Mouse (Mus musculus): Measurements from ENCODE around the gene Galntl6. TPM values are rescaled to one million over a fixed set of nuclear protein-coding genes. Genes with fewer than 3 reads are reported as not detected.

Galntl6 gene
- polyA plus RNA-seq, 1 experiment, result not detected

DNA sequence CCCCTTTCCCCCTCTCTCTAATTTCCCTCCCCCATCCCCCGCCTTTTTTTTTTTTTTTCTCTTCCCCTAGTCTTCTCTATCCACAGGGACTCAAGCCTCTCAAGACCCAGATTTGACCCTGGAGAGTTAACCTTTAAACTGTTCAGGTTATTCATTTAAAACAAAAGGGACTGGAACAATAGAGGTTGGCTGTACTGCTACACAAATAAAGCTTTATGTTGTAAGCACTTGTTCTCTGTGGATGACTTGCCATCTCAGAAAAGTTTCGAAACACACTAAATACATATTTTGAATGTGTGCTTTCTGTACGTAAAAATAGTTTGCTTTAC, 1.2 kb upstream of the Galntl6 start:
- no peaks in the 10 kb centered on the region for H3K79me2 ChIP-seq (ENCODE audit: control insufficient read depth, insufficient read depth)
- peak overlapping the region; percentile 20 for H3K4me3 ChIP-seq
- H3ac ChIP-seq (ENCODE audit: control insufficient read depth, insufficient read length), result no peak overlapping the region
- no peaks in the 10 kb centered on the region for H3K36me3 ChIP-seq (ENCODE audit: control insufficient read depth, insufficient read depth)
- TF ChIP-seq POLR2A (IDR thresholded peaks at IDR 0.05; ENCODE audit: insufficient read length, low read depth) (no peak), TCF12 (IDR thresholded peaks at IDR 0.05; ENCODE audit: insufficient read depth, poor library complexity, severe bottlenecking) (no peak), REST (IDR thresholded peaks at IDR 0.05; ENCODE audit: insufficient read depth, insufficient read length) (no peak), SRF (IDR thresholded peaks at IDR 0.05; ENCODE audit: control insufficient read depth, insufficient read length, low read depth) (no peak), MAX (IDR thresholded peaks at IDR 0.05; ENCODE audit: low read depth) (no peak), E2F4 (IDR thresholded peaks at IDR 0.05; ENCODE audit: insufficient read depth) (no peak), POLR2AphosphoS2 (IDR thresholded peaks at IDR 0.05; ENCODE audit: insufficient read length, low read depth) (no peak), USF1 (IDR thresholded peaks at IDR 0.05; ENCODE audit: low read depth) (no peak), MYOD1 (IDR thresholded peaks at IDR 0.05; ENCODE audit: control insufficient read depth in 1 of 3, insufficient read length in 2 of 3, low read depth in 2 of 3) (no peak), MYOG (IDR thresholded peaks at IDR 0.05; ENCODE audit: control insufficient read depth in 1 of 3, insufficient read depth in 1 of 3, insufficient read length in 2 of 3, low read depth in 2 of 3) (no peak), CEBPB (IDR thresholded peaks at IDR 0.05; ENCODE audit: insufficient read depth, poor library complexity, severe bottlenecking) (no peak), TCF3 (IDR thresholded peaks at IDR 0.05; ENCODE audit: insufficient read length, low read depth) (no peak)
- no peaks in the 10 kb centered on the region for H3K27me3 ChIP-seq (ENCODE audit: control insufficient read depth, insufficient read depth, insufficient read length)
- H3K4me2 ChIP-seq (ENCODE audit: low read depth), result peak overlapping the region; percentile 50

DNA sequence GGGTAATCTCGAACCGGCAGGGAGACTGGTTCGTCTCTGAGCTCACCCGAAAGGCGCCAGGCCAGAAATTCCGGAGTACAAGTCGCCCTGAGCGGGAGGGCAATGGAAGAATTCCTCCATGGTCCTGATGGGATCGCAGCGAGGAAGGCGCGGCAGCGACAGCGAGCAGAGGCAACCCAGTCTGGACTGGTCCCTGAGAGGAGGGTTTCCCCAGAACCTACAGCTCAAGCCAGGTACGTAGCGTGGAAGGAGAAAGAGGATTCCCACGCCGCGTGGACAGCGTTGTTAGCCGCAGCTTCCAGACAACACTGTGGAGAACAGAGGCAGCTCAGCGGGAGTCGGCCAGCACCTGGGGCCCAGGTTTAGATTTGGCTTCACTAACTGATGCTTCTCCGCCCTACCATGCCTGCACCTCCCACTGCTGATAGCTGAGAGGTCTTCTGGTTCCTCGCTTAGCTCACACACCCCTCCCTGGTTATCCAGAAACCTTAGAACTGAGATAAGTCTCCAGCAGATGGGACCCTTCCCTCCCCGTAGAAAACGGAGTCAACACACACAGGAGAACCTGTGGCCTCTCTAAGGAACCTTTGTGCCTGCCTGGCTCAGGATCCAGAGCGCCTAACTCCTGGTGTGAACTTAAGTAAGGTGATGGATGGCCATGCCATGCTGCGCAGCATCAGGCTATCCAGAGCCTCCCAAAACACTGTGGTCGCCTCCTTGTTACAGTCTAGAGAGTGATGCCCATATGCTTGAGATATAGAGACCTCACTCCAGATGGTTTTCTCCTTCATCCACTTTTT, 600 bp upstream of the Galntl6 start:
- Histone ChIP-seq H3K27me3 (ENCODE audit: control insufficient read depth, insufficient read depth, insufficient read length) (no peaks in the 10 kb centered on the region), H3ac (ENCODE audit: control insufficient read depth, insufficient read length) (no peak overlapping the region), H3K4me2 (ENCODE audit: low read depth) (peak overlapping the region; percentile 50), H3K36me3 (ENCODE audit: control insufficient read depth, insufficient read depth) (no peaks in the 10 kb centered on the region), H3K4me3 (peak overlapping the region; percentile 20), H3K79me2 (ENCODE audit: control insufficient read depth, insufficient read depth) (no peaks in the 10 kb centered on the region)
- no peak for TF ChIP-seq POLR2AphosphoS2 (IDR thresholded peaks at IDR 0.05; ENCODE audit: insufficient read length, low read depth)
- TF ChIP-seq CEBPB (IDR thresholded peaks at IDR 0.05; ENCODE audit: insufficient read depth, poor library complexity, severe bottlenecking), result no peak
- no peak for TF ChIP-seq REST (IDR thresholded peaks at IDR 0.05; ENCODE audit: insufficient read depth, insufficient read length)
- no peak for TF ChIP-seq MYOD1 (IDR thresholded peaks at IDR 0.05; ENCODE audit: control insufficient read depth in 1 of 3, insufficient read length in 2 of 3, low read depth in 2 of 3)
- TF ChIP-seq POLR2A (IDR thresholded peaks at IDR 0.05; ENCODE audit: insufficient read length, low read depth), result no peak
- TF ChIP-seq E2F4 (IDR thresholded peaks at IDR 0.05; ENCODE audit: insufficient read depth), result no peak
- TF ChIP-seq TCF3 (IDR thresholded peaks at IDR 0.05; ENCODE audit: insufficient read length, low read depth), result no peak

DNA sequence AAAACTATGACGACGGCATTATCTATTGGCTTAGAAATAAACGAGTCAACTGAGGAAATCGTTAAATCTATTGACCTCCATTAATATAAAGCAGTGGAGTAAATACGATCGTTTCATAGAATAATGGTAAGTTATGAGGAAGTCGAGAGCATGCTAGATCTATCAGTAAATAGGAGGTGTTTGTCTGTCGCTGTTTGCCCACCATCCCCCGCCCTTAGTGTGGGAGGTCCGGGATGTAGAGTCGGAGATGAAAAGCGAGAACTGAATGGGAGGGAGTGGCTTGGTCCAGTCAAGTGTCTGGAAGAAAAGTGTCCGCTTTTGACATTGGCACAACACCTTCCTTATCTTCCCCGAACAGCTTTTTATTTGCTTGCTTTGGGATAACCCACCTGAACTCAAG, 763 bp downstream of the Galntl6 start, which contains the start of gene BC030500:
TSS of gene BC030500 (plus strand) at position 79 of the 400 bp plus-strand sequence.
- Histone ChIP-seq H3K79me2 (ENCODE audit: control insufficient read depth, insufficient read depth) (no peaks in the 10 kb centered on the region), H3ac (ENCODE audit: control insufficient read depth, insufficient read length) (no peak within 1 kb of the TSS), H3K36me3 (ENCODE audit: control insufficient read depth, insufficient read depth) (no peaks in the 10 kb centered on the region), H3K27me3 (ENCODE audit: control insufficient read depth, insufficient read depth, insufficient read length) (no peaks in the 10 kb centered on the region), H3K4me2 (ENCODE audit: low read depth) (peak within 1 kb of the TSS; percentile 61), H3K4me3 (peak within 1 kb of the TSS; percentile 20)
- TF ChIP-seq MYOD1 (IDR thresholded peaks at IDR 0.05; ENCODE audit: control insufficient read depth in 1 of 3, insufficient read length in 2 of 3, low read depth in 2 of 3), result no peak
- TF ChIP-seq TCF12 (IDR thresholded peaks at IDR 0.05; ENCODE audit: insufficient read depth, poor library complexity, severe bottlenecking), result no peak
- no peak for TF ChIP-seq E2F4 (IDR thresholded peaks at IDR 0.05; ENCODE audit: insufficient read depth)
- no peak for TF ChIP-seq CEBPB (IDR thresholded peaks at IDR 0.05; ENCODE audit: insufficient read depth, poor library complexity, severe bottlenecking)
- TF ChIP-seq POLR2AphosphoS2 (IDR thresholded peaks at IDR 0.05; ENCODE audit: insufficient read length, low read depth), result no peak
- no peak for TF ChIP-seq SRF (IDR thresholded peaks at IDR 0.05; ENCODE audit: control insufficient read depth, insufficient read length, low read depth)
- TF ChIP-seq TCF3 (IDR thresholded peaks at IDR 0.05; ENCODE audit: insufficient read length, low read depth), result no peak

DNA sequence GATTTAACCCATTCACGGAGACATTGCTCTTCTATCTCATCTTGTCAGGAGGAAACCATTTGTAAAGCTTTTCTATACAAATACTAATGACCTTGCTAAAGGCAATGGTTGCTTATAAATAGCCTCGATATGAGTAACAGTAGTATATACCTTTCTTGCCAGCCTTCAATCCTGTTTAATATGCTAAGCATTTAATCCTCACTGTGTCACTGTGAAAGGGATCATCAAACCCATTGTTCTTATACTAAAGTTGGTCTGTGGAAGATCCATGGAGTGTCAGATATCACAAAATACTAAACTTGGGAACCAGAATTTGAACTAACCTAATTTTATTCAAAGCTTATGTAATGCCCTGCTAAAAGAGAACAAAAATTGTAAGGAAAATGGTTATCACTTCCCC, 8.0 kb downstream of the Galntl6 start:
- H3K36me3 ChIP-seq (ENCODE audit: control insufficient read depth, insufficient read depth), result no peaks in the 10 kb centered on the region
- no peak overlapping the region for H3K4me2 ChIP-seq (ENCODE audit: low read depth)
- no peak overlapping the region for H3K4me3 ChIP-seq
- no peak for TF ChIP-seq MYOG (IDR thresholded peaks at IDR 0.05; ENCODE audit: control insufficient read depth in 1 of 3, insufficient read depth in 1 of 3, insufficient read length in 2 of 3, low read depth in 2 of 3)
- TF ChIP-seq MAX (IDR thresholded peaks at IDR 0.05; ENCODE audit: low read depth), result no peak
- no peak for TF ChIP-seq MYOD1 (IDR thresholded peaks at IDR 0.05; ENCODE audit: control insufficient read depth in 1 of 3, insufficient read length in 2 of 3, low read depth in 2 of 3)
- TF ChIP-seq REST (IDR thresholded peaks at IDR 0.05; ENCODE audit: insufficient read depth, insufficient read length), result no peak
- TF ChIP-seq CEBPB (IDR thresholded peaks at IDR 0.05; ENCODE audit: insufficient read depth, poor library complexity, severe bottlenecking), result no peak
- no peak for TF ChIP-seq USF1 (IDR thresholded peaks at IDR 0.05; ENCODE audit: low read depth)
- TF ChIP-seq POLR2AphosphoS2 (IDR thresholded peaks at IDR 0.05; ENCODE audit: insufficient read length, low read depth), result no peak
- TF ChIP-seq TCF12 (IDR thresholded peaks at IDR 0.05; ENCODE audit: insufficient read depth, poor library complexity, severe bottlenecking), result no peak
- TF ChIP-seq E2F4 (IDR thresholded peaks at IDR 0.05; ENCODE audit: insufficient read depth), result no peak
- no peak for TF ChIP-seq SRF (IDR thresholded peaks at IDR 0.05; ENCODE audit: control insufficient read depth, insufficient read length, low read depth)
- TF ChIP-seq TCF3 (IDR thresholded peaks at IDR 0.05; ENCODE audit: insufficient read length, low read depth), result no peak
- TF ChIP-seq POLR2A (IDR thresholded peaks at IDR 0.05; ENCODE audit: insufficient read length, low read depth), result no peak
- H3K27me3 ChIP-seq (ENCODE audit: control insufficient read depth, insufficient read depth, insufficient read length), result no peaks in the 10 kb centered on the region
- H3ac ChIP-seq (ENCODE audit: control insufficient read depth, insufficient read length), result no peak overlapping the region
- H3K79me2 ChIP-seq (ENCODE audit: control insufficient read depth, insufficient read depth), result no peaks in the 10 kb centered on the region

All from myocyte (in vitro differentiated cells).